Mouse (Mus musculus) limb, embryonic 12.5 days (tissue): ENCODE measurements at regions not wholly inside any gene's neighbourhood (a gene's known extent, or its start where the extent isn't known, plus 50 kb on each side); places are given as distances from the start of the nearest gene placed in this dataset.

Source experiments
- ATAC-seq: fragments of 200-750 bp; cut with Nextera tagmentation; 2 replicates; pipeline ENCODE4 v1.8.0; 2017; ENCODE audit warnings: low read depth, moderate TSS enrichment; ENCODE audit not compliant: insufficient number of reproducible peaks, insufficient read depth, low FRiP score, low TSS enrichment
- H3K27ac ChIP-seq: fragments of 300-500 bp; sonication (generic); 2 replicates; pipeline ENCODE4 v1.5.1; 2016; ENCODE audit warnings: mild to moderate bottlenecking, moderate library complexity
- H3K27me3 ChIP-seq: fragments of 300-500 bp; sonication (generic); 2 replicates; pipeline ENCODE4 v1.6.1; 2016; ENCODE audit warnings: mild to moderate bottlenecking, moderate library complexity
- H3K36me3 ChIP-seq: fragments of 300-500 bp; sonication (generic); 2 replicates; pipeline ENCODE4 v1.6.1; 2016; ENCODE audit warnings: mild to moderate bottlenecking, moderate library complexity
- H3K4me1 ChIP-seq: fragments of 300-500 bp; sonication (generic); replicated peaks from 2 replicates; pipeline ENCODE4 v1.6.1; 2016
- H3K4me2 ChIP-seq: fragments of 300-500 bp; sonication (generic); 2 replicates; pipeline ENCODE4 v1.6.1; 2016; ENCODE audit warnings: mild to moderate bottlenecking, moderate library complexity
- H3K4me3 ChIP-seq: fragments of 300-500 bp; sonication (generic); replicated peaks from 2 replicates; pipeline ENCODE4 v1.5.1; 2016; ENCODE audit warnings: mild to moderate bottlenecking
- H3K9ac ChIP-seq: fragments of 300-500 bp; sonication (generic); replicated peaks from 2 replicates; pipeline ENCODE4 v1.6.1; 2016; ENCODE audit warnings: mild to moderate bottlenecking, moderate library complexity
- H3K9me3 ChIP-seq: fragments of 300-500 bp; sonication (generic); 2 replicates; pipeline ENCODE4 v1.6.1; 2016; ENCODE audit warnings: mild to moderate bottlenecking, moderate library complexity
- WGBS: fragments of 180-500 bp; shearing (Covaris S2); methylation state at CpG from one replicate; pipeline ENCODE4 v1.1.7; 2016; 5-methylcytosine and 5-hydroxymethylcytosine counted together

DNA sequence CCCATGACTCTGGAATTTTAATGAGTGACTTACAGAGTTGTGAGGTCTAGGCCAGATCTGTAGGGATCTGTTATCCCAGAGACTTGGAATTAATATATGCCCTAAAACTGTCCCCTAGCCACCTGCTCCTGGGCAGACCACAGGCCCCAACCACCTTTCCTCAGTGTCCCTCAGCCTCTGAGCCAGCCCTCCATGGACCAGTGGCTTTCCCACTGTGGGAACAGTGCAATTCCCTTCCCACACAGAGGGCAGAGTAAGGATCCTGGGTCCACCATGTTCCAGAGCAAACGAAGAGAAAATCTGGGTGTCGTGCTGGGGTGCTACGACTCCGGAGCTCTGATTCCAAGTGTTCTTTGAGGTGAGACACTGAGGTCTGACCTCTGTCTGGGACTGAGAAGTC is 174.7 kb downstream of the Thbs2 start:
- no peaks in the 10 kb centered on the region for H3K36me3 ChIP-seq
- peaks cover 28% of the 10 kb centered on the region for H3K27me3 ChIP-seq
- WGBS, result 84% methylated on average over 4 of the region's 4 CpGs
- H3K4me3 ChIP-seq, result no peak overlapping the region
- H3K4me2 ChIP-seq, result no peak overlapping the region
- no peak overlapping the region for H3K9ac ChIP-seq
- no peaks in the 10 kb centered on the region for H3K9me3 ChIP-seq
- ATAC-seq, result no peak
- peaks cover 37% of the 10 kb centered on the region for H3K4me1 ChIP-seq
- H3K27ac ChIP-seq, result no peak overlapping the region

DNA sequence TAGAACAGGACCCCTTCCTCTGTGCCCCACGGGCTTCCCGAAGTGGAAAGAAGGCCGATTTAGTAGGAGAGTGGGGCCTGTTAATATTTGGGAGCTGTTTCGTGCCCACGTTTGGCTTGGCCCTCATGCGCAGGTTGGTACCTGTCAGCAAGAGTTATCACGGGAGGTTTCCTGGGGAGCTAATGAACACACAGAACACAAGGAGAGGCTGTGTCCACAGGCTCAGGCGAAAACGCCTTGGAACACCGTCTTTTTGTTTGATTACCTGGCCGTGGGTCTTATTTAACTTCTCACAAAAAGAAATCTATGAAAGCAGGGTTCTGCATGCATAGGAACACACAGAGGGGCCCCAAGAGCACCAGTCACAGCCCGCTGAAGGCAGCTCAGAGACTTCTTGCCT is 175.8 kb downstream of the Thbs2 start:
- ATAC-seq, result no peak
- Histone ChIP-seq H3K27ac (0 out of 2 replicates have a peak overlapping the region, but pooled peaks have one; percentile 41), H3K27me3 (peaks cover 27% of the 10 kb centered on the region), H3K9ac (no peak overlapping the region), H3K4me2 (no peak overlapping the region), H3K4me1 (peaks cover 48% of the 10 kb centered on the region), H3K4me3 (no peak overlapping the region), H3K9me3 (no peaks in the 10 kb centered on the region), H3K36me3 (no peaks in the 10 kb centered on the region)
- WGBS, result 70% methylated on average over 12 of the region's 12 CpGs

DNA sequence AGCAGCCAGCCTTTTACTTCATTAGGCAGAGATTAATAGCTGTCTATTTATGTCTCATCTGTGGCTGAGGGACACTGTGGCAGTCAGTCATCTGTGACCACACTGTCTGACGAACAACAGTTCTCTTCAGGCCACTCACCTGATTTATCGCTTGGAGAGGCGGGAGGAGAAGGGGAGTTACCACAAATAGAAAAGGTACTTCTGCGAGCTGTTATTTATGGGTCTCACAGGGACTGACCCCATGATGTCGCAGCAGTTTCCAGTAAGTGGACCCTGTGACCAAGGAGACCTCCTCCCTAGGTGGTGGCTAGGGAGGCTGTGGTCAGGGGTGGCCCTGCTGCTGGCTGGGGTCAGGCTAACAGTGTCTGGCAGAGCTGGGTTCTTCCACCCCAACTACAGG is 176.7 kb downstream of the Thbs2 start:
- Histone ChIP-seq H3K4me3 (no peak overlapping the region), H3K36me3 (no peaks in the 10 kb centered on the region), H3K27ac (no peak overlapping the region), H3K27me3 (peaks cover 19% of the 10 kb centered on the region), H3K4me1 (peaks cover 48% of the 10 kb centered on the region), H3K9ac (no peak overlapping the region), H3K4me2 (no peak overlapping the region), H3K9me3 (no peaks in the 10 kb centered on the region)
- no peak for ATAC-seq
- WGBS, result 61% methylated on average over 5 of the region's 5 CpGs

DNA sequence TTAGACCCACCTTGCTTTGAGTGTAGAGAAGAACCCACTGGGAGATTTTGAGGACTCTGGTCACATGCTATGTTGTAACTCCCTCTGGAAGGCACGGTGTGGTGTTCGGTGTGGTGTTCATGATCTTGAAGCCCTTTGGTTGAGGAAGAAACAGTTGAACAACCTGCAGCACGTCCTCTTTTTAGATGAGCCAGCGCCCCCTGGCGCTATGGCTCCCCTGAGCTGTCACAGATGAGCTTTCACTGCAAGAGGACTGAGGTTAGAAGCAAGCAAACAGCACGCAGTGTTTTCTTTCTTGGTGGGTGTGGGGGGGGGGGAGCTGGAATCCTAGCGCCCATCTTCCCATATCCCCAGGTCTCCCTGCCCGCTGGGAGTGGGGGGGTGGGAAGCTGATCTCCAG is 177.9 kb downstream of the Thbs2 start:
- WGBS, result 35% methylated on average over 8 of the region's 8 CpGs
- Histone ChIP-seq H3K4me2 (no peak overlapping the region), H3K9me3 (no peaks in the 10 kb centered on the region), H3K4me3 (no peak overlapping the region), H3K27ac (no peak overlapping the region), H3K27me3 (peaks cover 9% of the 10 kb centered on the region; the same call in 1 of the 2 replicates), H3K9ac (no peak overlapping the region), H3K4me1 (peaks cover 54% of the 10 kb centered on the region), H3K36me3 (no peaks in the 10 kb centered on the region)
- no peak for ATAC-seq

DNA sequence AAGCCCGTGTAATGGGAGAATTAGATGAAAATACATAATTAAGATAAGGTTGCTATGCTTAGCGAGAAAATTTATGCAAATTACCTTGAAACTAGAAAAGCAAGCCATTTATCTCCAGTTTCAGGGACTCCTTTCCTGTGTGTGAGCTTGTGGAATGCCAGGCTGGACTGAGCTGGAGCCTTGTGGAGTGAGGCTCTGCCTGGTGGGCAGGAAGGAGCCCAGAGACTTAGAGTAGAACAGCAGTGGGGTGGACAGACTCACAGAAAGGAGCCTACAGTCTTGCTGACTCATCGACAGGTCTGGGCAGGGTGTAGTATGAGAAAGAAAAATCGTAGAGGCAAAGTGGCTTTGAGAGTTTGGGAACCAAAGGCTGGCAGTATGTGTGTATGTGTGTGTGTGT is 180.6 kb downstream of the Thbs2 start:
- peaks cover 9% of the 10 kb centered on the region; the same call in 1 of the 2 replicates for H3K27me3 ChIP-seq
- H3K4me3 ChIP-seq, result no peak overlapping the region
- no peaks in the 10 kb centered on the region for H3K36me3 ChIP-seq
- H3K27ac ChIP-seq, result no peak overlapping the region
- H3K9me3 ChIP-seq, result no peaks in the 10 kb centered on the region
- H3K9ac ChIP-seq, result no peak overlapping the region
- no peak overlapping the region for H3K4me2 ChIP-seq
- peaks cover 65% of the 10 kb centered on the region for H3K4me1 ChIP-seq
- ATAC-seq, result no peak
- WGBS, result 80% methylated on average over 4 of the region's 4 CpGs

DNA sequence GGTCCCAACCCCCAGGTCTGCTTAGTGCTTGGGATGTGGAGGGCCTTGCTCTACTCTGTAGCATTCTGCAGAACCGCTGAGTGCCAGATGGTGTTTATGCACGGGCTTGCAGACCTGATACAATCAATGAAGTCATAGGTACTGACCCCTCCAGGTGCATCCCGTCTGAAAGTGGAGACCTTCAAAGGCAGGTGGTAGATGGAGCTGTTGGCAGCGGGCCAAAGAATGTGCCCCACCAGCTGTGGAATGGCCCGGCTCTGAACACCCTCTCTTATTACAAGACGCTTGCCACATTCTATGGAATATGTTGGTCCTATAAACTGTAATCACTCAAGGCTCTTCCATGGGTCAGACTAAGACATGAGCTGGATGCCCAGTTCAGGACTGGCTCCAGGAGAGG is 183.5 kb downstream of the Thbs2 start:
- H3K9ac ChIP-seq, result no peak overlapping the region
- no peak overlapping the region for H3K4me2 ChIP-seq
- no peak overlapping the region for H3K4me3 ChIP-seq
- 19% methylated on average over 6 of the region's 6 CpGs for WGBS
- H3K27me3 ChIP-seq, result no peaks in the 10 kb centered on the region
- no peaks in the 10 kb centered on the region for H3K9me3 ChIP-seq
- H3K36me3 ChIP-seq, result no peaks in the 10 kb centered on the region
- peak; percentile 91 for ATAC-seq
- 0 out of 2 replicates have a peak overlapping the region, but pooled peaks have one; percentile 30 for H3K27ac ChIP-seq
- H3K4me1 ChIP-seq, result peaks cover 44% of the 10 kb centered on the region

DNA sequence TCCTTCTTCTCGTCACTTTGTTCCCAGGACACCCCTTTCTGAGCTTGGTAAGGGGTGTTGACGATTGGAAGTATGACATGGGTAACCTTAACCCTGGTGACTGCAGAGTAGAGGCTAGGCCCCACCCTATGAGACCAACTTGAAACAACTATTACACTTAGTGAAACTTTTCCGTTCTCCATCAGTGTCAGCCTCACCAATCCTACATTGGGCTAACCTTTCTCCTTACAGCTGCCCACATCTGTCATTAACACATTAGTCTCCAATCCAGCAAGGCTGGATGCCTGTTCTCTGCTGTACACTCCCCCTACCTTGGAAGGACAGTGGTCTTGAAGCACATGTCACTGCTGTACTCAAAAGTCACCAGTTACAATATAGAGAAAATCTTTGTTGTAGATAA is 186.9 kb downstream of the Thbs2 start:
- no peak overlapping the region for H3K4me3 ChIP-seq
- peaks cover 32% of the 10 kb centered on the region for H3K4me1 ChIP-seq
- H3K9me3 ChIP-seq, result no peaks in the 10 kb centered on the region
- no peak overlapping the region for H3K27ac ChIP-seq
- H3K9ac ChIP-seq, result no peak overlapping the region
- no peaks in the 10 kb centered on the region for H3K36me3 ChIP-seq
- no peaks in the 10 kb centered on the region for H3K27me3 ChIP-seq
- no peak overlapping the region for H3K4me2 ChIP-seq
- no peak for ATAC-seq
- WGBS, result 69% methylated on average over 3 of the region's 3 CpGs

DNA sequence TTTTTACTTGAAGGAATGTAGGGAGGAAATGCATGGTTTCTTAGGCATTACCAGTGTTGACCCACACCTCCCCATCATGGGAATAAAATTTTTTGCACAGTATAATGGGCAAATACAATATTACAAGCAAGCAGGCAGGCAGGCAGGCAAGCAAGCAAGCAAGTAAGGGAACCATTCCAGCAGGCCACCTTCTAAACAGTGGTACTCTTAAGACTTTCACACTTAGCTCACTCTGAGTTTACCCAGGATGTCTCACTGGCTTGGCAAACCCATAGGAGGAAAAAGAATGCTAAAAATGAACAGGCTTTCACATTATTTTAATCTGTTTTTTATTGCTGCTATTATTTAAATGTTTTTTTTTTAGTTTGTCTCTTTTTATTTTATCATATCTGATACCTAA is 187.9 kb downstream of the Thbs2 start:
- no peaks in the 10 kb centered on the region for H3K27me3 ChIP-seq
- no peaks in the 10 kb centered on the region for H3K9me3 ChIP-seq
- H3K4me2 ChIP-seq, result no peak overlapping the region
- H3K27ac ChIP-seq, result no peak overlapping the region
- no peak for ATAC-seq
- H3K4me1 ChIP-seq, result peaks cover 26% of the 10 kb centered on the region
- H3K36me3 ChIP-seq, result no peaks in the 10 kb centered on the region
- no peak overlapping the region for H3K9ac ChIP-seq
- no peak overlapping the region for H3K4me3 ChIP-seq

DNA sequence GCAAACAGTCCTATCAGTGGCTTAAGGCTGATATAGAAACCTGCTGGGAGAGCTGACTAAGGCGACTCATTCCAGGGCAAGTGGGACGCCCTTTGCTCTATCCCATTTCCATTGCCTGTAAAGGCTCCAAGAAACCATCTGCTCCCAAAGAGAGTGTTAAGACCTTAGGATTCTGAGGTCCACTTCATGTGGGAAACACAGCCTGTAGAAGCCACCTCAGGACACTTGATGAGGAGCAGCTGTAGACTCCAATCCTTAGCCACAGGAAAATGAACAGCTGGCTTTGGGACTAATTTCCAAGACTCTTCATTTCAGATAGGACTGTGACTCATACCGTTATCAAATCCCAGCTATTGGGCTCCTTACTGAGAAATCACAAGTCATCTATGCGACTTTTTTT is 188.6 kb downstream of the Thbs2 start:
- WGBS, result 77% methylated on average over 4 of the region's 4 CpGs
- H3K9me3 ChIP-seq, result no peaks in the 10 kb centered on the region
- ATAC-seq, result no peak
- no peaks in the 10 kb centered on the region for H3K36me3 ChIP-seq
- peaks cover 19% of the 10 kb centered on the region for H3K4me1 ChIP-seq
- H3K4me2 ChIP-seq, result no peak overlapping the region
- H3K27ac ChIP-seq, result no peak overlapping the region
- no peaks in the 10 kb centered on the region for H3K27me3 ChIP-seq
- no peak overlapping the region for H3K4me3 ChIP-seq
- H3K9ac ChIP-seq, result no peak overlapping the region

DNA sequence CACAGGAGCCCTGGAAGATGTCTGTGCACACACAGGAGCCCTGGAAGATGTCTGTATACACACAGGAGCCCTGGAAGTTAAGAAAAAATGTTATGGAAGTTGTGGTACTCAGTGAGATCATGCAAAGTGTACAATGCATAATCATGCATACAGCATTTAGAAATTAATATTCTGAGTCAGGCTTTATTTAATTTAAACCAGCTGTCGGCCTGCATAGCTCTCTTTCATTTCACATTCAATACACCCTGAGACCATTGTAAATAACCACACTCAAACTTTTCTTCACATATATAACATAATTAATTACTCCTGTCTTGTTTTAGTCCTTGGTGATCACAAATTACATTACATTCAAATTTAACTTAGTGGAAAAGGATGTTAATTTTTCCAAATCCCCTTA is 190.4 kb downstream of the Thbs2 start:
- Histone ChIP-seq H3K4me1 (peaks cover 6% of the 10 kb centered on the region), H3K9ac (no peak overlapping the region), H3K36me3 (no peaks in the 10 kb centered on the region), H3K4me3 (no peak overlapping the region), H3K4me2 (no peak overlapping the region), H3K27me3 (no peaks in the 10 kb centered on the region), H3K9me3 (no peaks in the 10 kb centered on the region), H3K27ac (no peak overlapping the region)
- 77% methylated on average over 1 of the region's 1 CpGs for WGBS
- ATAC-seq, result no peak

DNA sequence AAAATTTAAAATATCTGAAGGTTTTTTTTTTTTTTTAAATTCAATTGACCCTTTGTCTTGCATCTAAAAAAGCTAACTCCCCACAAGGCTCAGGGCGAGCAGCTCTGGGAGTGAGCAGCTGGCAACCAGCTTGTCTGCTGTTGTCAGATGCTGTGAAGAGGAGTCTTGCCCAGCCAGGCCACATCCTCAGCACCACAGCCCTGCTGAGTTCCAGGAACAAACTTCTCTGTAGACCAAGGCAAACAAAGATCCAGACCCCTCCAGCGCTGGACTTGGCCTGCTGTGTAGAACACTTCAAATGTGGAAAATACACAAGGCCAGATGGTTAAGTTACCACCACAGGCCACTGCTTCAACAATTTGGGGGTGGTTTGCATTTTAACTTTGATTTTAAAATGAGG is 192.7 kb downstream of the Thbs2 start:
- Histone ChIP-seq H3K36me3 (no peaks in the 10 kb centered on the region), H3K27ac (no peak overlapping the region), H3K9ac (no peak overlapping the region), H3K9me3 (no peaks in the 10 kb centered on the region), H3K4me2 (no peak overlapping the region), H3K4me3 (no peak overlapping the region), H3K27me3 (no peaks in the 10 kb centered on the region), H3K4me1 (peaks cover 24% of the 10 kb centered on the region)
- no peak for ATAC-seq
- WGBS, result 87% methylated on average over 2 of the region's 2 CpGs

DNA sequence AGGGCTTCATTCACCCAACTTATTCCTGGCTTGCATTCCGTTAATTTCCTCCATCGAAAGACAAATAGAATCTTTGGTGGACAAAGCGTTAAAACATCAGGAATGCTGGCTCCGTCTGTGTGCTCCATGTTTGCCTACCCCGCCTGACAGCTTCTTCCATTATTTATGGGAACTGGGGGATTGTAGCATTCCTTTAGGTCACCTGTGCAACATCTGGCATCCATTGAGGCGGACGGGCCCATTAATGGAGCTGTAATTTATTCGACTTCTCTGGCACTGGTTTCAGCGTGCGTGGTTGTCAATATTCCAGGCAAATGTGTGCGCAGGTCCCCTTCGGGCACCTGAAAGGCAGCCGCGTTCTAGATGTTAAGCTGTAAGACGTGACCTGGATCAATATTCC is 196.9 kb downstream of the Thbs2 start:
- ATAC-seq, result peak; percentile 28; the same call in 1 of the 2 replicates
- Histone ChIP-seq H3K4me3 (no peak overlapping the region), H3K9me3 (no peaks in the 10 kb centered on the region), H3K9ac (no peak overlapping the region), H3K4me2 (peak overlapping the region; percentile 32), H3K27me3 (no peaks in the 10 kb centered on the region), H3K27ac (peak overlapping the region; percentile 75), H3K36me3 (no peaks in the 10 kb centered on the region), H3K4me1 (peaks cover 56% of the 10 kb centered on the region)
- 11% methylated on average over 15 of the region's 15 CpGs for WGBS
